Mouse (Mus musculus): Measurements from ENCODE around the gene Osbpl2. TPM values are rescaled to one million over a fixed set of nuclear protein-coding genes. Genes with fewer than 3 reads are reported as not detected.
A peak's percentile ranks its signal among the peaks of the same experiment; 100 is the strongest.

Osbpl2 gene
- polyA plus RNA-seq, 1 experiment, result 48.2 TPM

DNA sequence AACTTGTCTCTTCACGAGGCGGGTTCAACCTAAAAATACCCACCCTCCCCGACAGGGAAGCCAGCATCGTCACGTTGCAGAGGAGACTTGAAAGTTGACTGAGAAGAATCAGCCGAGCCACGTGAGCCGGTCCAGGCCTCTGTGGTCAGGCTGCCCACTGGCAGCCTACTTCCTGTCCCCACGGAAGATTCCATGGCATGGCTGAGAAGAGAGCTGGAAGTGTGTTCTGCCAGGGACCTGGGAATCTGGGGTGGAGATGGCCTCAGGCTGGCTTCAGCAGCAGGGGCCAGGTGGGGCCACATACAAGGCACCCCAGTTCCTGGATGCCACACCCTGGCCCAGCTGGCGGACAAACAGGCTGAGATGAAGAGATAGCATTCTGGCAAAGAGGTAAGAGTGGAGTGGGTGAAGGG, 3.0 kb upstream of the Osbpl2 start:
- Histone ChIP-seq H3K4me3 (ENCODE audit: insufficient read depth, low read length) (peak overlapping the region; percentile 18), H3K4me1 (ENCODE audit: control insufficient read depth, insufficient read depth, low read length) (peaks cover 20% of the 10 kb centered on the region), H3K27ac (ENCODE audit: insufficient read depth, low read length) (peak overlapping the region; percentile 14; the same call in 1 of the 2 replicates)
- TF ChIP-seq POLR2A (IDR thresholded peaks at IDR 0.05; ENCODE audit: extremely low read depth, insufficient read depth, low read length), result no peak
- TF ChIP-seq CTCF (IDR thresholded peaks at IDR 0.05; ENCODE audit: extremely low read depth, insufficient read depth, low read length), result no peak

DNA sequence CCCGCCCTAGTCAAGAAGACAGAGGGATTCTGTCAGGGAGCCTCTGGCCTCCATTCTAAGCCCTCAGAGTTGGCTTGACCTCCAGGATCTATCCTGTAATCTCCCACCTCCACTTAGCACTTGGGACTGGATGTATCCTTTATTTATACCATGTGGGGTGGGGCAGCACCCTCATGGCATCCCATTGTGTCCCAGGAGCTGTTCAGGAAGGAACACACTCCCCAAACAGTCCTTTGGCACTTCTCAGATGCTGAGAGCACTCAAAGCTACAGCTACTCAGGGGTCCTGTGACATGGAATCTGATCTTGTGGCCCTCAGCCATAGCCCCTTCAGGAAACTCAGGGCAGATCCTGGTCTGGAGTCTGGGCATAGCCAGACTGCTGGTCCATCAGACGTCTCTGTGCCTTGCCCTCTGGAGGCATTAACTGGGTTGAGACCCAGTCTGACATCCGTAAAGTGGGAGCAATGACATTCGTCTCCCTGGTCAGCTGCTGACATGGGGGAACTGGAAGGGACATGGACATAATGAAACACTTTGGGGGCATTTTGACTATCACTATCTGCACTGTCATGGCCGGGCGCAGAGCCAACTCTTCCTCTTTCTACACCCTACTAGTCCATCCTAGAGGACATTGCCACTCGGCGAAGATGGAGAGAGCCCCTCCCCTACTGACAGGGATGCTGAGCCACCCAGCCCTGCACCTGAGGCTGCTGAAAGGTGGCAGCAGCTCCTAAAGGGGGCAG, 2.2 kb upstream of the Osbpl2 start:
- Histone ChIP-seq H3K27ac (ENCODE audit: insufficient read depth, low read length) (peak overlapping the region; percentile 62), H3K4me3 (ENCODE audit: insufficient read depth, low read length) (peak overlapping the region; percentile 18), H3K4me1 (ENCODE audit: control insufficient read depth, insufficient read depth, low read length) (peaks cover 20% of the 10 kb centered on the region)
- TF ChIP-seq CTCF (IDR thresholded peaks at IDR 0.05; ENCODE audit: extremely low read depth, insufficient read depth, low read length), result no peak

DNA sequence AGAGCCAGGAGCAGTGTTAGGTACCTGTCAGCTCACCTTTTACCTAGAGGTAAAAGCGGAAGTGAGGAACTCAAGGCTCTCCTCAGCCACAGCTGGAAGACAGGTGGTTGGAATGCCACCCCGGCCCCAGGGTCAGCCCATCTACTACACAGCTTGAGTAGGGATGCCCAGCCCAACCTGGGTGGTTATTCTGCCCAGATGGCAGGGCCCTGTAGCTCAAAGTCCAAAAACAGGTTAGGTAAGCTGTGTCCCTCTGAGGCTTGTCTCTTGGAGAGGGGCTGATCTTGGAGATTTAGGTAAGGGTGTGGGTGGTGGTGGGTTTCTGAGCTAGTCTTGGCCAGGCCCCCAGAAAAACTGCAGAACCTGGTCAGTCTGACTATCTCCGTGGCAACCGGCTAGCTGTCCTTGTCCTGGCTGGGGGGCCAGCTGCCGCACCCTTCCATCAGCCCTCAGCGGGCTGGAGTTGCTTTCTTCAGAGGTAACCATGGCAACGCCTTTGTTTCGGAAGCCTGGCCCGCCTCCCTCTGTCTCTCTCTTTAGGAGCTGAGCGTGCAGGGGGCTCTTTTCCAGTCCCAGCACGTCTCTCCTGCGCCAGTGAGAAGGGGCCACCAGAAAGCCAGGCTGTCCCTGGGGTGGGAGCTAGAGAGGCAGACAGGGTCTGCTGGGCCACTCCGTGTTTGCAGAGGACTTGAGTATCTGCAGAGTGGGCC, 1.5 kb upstream of the Osbpl2 start:
- peak overlapping the region; percentile 18 for H3K4me3 ChIP-seq (ENCODE audit: insufficient read depth, low read length)

GRCm38 (mm10) chr2:180119439-180120291, 559 bp downstream of the Osbpl2 start:
- H3K4me1 ChIP-seq (ENCODE audit: control insufficient read depth, insufficient read depth, low read length), result peaks cover 16% of the 10 kb centered on the region
- no peak overlapping the region for H3K27ac ChIP-seq (ENCODE audit: insufficient read depth, low read length)
- peak overlapping the region; percentile 75 for H3K4me3 ChIP-seq (ENCODE audit: insufficient read depth, low read length)
- TF ChIP-seq CTCF (IDR thresholded peaks at IDR 0.05; ENCODE audit: extremely low read depth, insufficient read depth, low read length) (no peak), POLR2A (IDR thresholded peaks at IDR 0.05; ENCODE audit: extremely low read depth, insufficient read depth, low read length) (no peak)

More for the DNA sequence above, 1.5 kb upstream of the Osbpl2 start:
- peak overlapping the region; percentile 62 for H3K27ac ChIP-seq (ENCODE audit: insufficient read depth, low read length)
- H3K4me1 ChIP-seq (ENCODE audit: control insufficient read depth, insufficient read depth, low read length), result peaks cover 20% of the 10 kb centered on the region
- no peak for TF ChIP-seq CTCF (IDR thresholded peaks at IDR 0.05; ENCODE audit: extremely low read depth, insufficient read depth, low read length)
- TF ChIP-seq POLR2A (IDR thresholded peaks at IDR 0.05; ENCODE audit: extremely low read depth, insufficient read depth, low read length), result no peak

DNA sequence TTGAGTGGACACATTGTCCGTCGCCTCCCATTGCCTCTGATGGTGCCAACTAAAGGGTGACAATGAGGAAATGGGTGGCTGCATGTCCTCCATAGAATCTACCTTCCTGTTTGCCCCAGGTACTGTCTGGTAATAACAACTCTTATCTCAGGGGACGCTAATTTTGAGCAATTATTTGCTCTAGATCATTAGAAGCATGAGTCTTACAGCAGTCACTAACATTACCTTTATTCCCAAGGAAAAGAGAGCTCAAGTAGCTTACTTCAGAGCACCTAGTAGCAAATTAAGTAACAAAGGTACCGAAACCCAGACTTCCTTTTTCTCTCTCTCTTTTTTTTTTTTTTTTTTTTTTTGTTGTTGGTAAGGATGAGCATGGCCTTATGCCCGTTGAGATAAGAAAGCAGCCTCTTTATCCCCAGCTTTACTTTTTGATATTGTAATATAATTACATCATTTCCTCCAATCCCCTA, 1.2 kb downstream of the Osbpl2 start:
- TF ChIP-seq POLR2A (IDR thresholded peaks at IDR 0.05; ENCODE audit: extremely low read depth, insufficient read depth, low read length) (no peak), CTCF (IDR thresholded peaks at IDR 0.05; ENCODE audit: extremely low read depth, insufficient read depth, low read length) (no peak)
- Histone ChIP-seq H3K4me1 (ENCODE audit: control insufficient read depth, insufficient read depth, low read length) (peaks cover 11% of the 10 kb centered on the region), H3K27ac (ENCODE audit: insufficient read depth, low read length) (no peak overlapping the region), H3K4me3 (ENCODE audit: insufficient read depth, low read length) (peak overlapping the region; percentile 75)

DNA sequence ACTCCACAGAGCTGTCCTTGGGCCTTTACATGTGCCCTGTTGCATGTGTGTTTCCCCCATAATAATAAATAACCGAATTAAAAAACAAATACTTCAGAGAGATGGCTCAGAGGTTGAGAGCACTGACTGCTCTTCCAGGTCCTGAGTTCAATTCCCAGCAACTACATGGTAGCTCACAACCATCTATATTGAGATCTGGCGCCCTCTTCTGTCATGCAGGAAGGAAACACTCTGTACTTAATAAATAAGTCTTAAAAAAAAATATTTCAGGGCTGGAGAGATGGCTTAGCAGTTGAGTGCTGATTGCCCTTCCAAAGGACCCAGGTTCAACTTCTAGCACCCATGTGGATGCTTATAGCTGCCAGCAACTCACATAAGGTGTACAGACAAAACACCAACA, 5.1 kb downstream of the Osbpl2 start:
- Histone ChIP-seq H3K4me3 (ENCODE audit: insufficient read depth, low read length) (no peak overlapping the region), H3K27ac (ENCODE audit: insufficient read depth, low read length) (no peak overlapping the region), H3K4me1 (ENCODE audit: control insufficient read depth, insufficient read depth, low read length) (peaks cover 12% of the 10 kb centered on the region)
- no peak for TF ChIP-seq POLR2A (IDR thresholded peaks at IDR 0.05; ENCODE audit: extremely low read depth, insufficient read depth, low read length)
- TF ChIP-seq CTCF (IDR thresholded peaks at IDR 0.05; ENCODE audit: extremely low read depth, insufficient read depth, low read length), result no peak

DNA sequence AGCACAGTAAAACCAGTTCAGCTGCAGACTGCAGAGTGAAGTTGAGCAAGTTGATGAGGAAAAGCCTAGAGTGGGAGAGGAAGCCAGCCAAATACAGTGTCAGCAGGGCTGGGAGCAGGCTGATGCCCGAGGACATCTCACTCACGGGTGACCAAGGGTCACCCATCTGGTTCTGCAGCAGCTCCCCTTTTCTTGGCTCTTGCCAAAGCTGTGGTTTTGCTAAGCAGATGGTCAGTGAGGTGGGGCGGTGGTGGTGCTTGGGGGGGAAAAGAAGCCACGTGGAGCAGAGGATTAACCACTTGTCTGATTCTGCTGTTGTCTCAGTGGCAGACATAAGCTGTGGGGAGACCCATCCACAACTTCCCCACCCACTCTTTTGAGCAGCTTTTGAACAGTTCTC, 7.1 kb downstream of the Osbpl2 start:
- TF ChIP-seq POLR2A (IDR thresholded peaks at IDR 0.05; ENCODE audit: extremely low read depth, insufficient read depth, low read length) (no peak), CTCF (IDR thresholded peaks at IDR 0.05; ENCODE audit: extremely low read depth, insufficient read depth, low read length) (no peak)
- Histone ChIP-seq H3K4me1 (ENCODE audit: control insufficient read depth, insufficient read depth, low read length) (peaks cover 7% of the 10 kb centered on the region), H3K27ac (ENCODE audit: insufficient read depth, low read length) (no peak overlapping the region)

GRCm38 (mm10) chr2:180127675-180128074, 8.6 kb downstream of the Osbpl2 start:
- no peak overlapping the region for H3K4me3 ChIP-seq (ENCODE audit: insufficient read depth, low read length)
- H3K27ac ChIP-seq (ENCODE audit: insufficient read depth, low read length), result no peak overlapping the region
- H3K4me1 ChIP-seq (ENCODE audit: control insufficient read depth, insufficient read depth, low read length), result peaks cover 7% of the 10 kb centered on the region
- no peak for TF ChIP-seq POLR2A (IDR thresholded peaks at IDR 0.05; ENCODE audit: extremely low read depth, insufficient read depth, low read length)
- no peak for TF ChIP-seq CTCF (IDR thresholded peaks at IDR 0.05; ENCODE audit: extremely low read depth, insufficient read depth, low read length)

More for the DNA sequence above, 7.1 kb downstream of the Osbpl2 start:
- H3K4me3 ChIP-seq (ENCODE audit: insufficient read depth, low read length), result no peak overlapping the region

GRCm38 (mm10) chr2:180133231-180133630, 14.1 kb downstream of the Osbpl2 start:
- no peak overlapping the region for H3K27ac ChIP-seq (ENCODE audit: insufficient read depth, low read length)
- H3K4me1 ChIP-seq (ENCODE audit: control insufficient read depth, insufficient read depth, low read length), result peaks cover 2% of the 10 kb centered on the region; the same call in 1 of the 2 replicates
- TF ChIP-seq POLR2A (IDR thresholded peaks at IDR 0.05; ENCODE audit: extremely low read depth, insufficient read depth, low read length), result no peak
- TF ChIP-seq CTCF (IDR thresholded peaks at IDR 0.05; ENCODE audit: extremely low read depth, insufficient read depth, low read length), result no peak
- H3K4me3 ChIP-seq (ENCODE audit: insufficient read depth, low read length), result no peak overlapping the region

Data from cortical plate, adult 2 months (tissue).